Mouse (Mus musculus) right cerebral cortex, postnatal 25 days (tissue): Measurements from ENCODE around the gene Col4a4.

Experiments used
- DNase-seq: peaks from one replicate; pipeline ENCODE4 v3.0.0; 2022

The Col4a4 gene

GRCm38 (mm10) chr1:82474461-82474961 is 112.1 kb downstream of the Col4a4 start:
- no peak for DNase-seq

DNA sequence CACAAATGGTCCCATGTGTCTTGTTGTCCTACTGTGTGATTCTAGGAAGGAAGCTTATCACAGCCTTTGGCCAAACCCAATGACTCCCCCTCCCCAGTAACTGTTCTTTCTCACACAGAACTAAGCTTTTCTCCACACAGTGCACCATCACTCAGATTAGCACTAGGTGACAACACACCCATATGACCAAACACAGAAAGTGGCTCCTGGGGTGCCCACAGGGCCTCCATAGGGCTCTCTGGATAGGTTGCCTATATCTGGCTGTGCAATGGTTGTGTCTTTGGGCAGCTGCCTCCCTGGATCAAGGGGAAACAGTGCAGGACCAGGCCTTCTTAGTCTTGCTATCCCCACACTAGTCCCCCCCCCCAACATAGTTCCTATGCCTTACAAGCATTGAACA is 113.2 kb downstream of the Col4a4 start:
- DNase-seq: no peak

DNA sequence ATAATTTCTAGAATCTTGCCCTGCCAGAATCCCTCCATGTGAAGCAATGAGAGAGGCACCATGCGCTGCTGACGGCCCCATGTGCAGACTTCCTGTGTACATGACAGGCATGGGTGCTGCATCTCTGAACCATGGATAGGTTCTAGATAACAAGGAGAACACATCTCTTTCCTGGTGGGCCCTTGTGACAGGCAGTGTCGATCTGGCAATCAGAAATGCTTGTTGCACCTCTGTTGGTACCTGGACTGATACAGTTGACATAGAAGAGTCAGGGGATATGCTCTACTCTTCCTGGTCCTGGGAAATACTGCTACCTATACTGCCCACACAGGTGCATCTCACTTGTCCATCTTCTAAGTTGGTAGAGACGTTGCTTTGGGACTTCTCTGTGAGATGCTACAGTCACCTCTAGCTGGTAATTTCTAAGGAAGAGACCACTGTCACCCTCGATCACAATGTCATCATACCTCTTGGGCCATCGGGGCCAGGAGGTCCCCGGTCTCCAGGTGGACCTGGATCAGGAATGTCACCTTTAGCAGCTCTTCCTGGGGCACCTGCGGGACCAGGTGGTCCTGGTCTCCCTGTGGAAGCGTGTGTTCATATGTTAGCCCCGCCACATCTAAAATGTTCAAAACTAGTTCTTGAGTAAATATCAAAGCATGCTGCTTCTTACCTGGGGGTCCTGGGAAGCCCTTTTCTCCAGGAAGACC is 116.0 kb downstream of the Col4a4 start:
- no peak for DNase-seq

DNA sequence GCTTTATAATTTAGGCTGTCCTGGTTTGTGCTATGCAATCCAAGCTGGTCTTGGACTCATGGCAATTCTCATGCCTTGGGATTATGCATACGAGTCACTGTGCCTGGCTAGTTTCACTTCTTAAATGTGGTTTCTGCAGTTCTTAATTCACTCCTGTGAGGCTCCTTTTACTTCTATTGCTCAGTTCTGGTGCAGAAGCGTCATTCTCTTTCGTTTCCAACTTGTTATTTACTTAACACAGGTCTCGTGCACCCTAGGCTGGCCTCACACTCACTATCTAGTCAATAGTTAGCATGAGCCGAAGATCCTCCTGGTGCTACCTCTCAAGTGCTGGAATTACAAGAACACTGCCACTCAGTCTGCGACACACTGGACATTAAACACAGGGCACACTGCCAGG is 117.8 kb downstream of the Col4a4 start:
- no peak for DNase-seq

- no peak for DNase-seq
Measured at GRCm38 (mm10) chr1:82465321-82465853, 121.3 kb downstream of the Col4a4 start.

GRCm38 (mm10) chr1:82461041-82461440 is 125.6 kb downstream of the Col4a4 start:
- DNase-seq: no peak

- DNase-seq: no peak
Measured at GRCm38 (mm10) chr1:82459926-82460325, 126.7 kb downstream of the Col4a4 start.

- no peak for DNase-seq
Measured at GRCm38 (mm10) chr1:82459350-82459749, 127.3 kb downstream of the Col4a4 start.

GRCm38 (mm10) chr1:82454031-82454430 is 132.6 kb downstream of the Col4a4 start:
- no peak for DNase-seq

GRCm38 (mm10) chr1:82451927-82452651 is 134.6 kb downstream of the Col4a4 start:
- no peak for DNase-seq

- no peak for DNase-seq
Measured at GRCm38 (mm10) chr1:82449851-82450250, 136.8 kb downstream of the Col4a4 start.

DNA sequence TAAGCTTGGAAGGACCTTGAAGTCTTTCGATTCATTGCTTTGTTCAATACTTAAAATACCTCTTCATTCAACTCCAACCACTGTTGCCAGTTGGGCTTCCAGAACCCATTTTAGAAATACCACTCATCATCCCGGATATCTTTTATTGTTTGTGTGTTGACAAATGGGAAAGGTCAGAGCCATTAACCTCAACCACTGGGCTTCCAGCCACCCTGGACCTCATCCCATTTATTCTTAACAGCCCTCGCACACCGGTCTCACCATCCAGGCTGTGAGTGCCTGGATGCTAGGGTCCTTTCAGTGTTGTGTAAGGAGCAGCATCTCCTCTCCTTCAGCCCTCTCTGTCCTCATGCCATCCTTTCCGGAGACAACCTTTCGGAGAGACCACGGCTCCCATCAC is 140.6 kb downstream of the Col4a4 start:
- DNase-seq: no peak

GRCm38 (mm10) chr1:82443517-82443916 is 143.1 kb downstream of the Col4a4 start:
- no peak for DNase-seq

DNA sequence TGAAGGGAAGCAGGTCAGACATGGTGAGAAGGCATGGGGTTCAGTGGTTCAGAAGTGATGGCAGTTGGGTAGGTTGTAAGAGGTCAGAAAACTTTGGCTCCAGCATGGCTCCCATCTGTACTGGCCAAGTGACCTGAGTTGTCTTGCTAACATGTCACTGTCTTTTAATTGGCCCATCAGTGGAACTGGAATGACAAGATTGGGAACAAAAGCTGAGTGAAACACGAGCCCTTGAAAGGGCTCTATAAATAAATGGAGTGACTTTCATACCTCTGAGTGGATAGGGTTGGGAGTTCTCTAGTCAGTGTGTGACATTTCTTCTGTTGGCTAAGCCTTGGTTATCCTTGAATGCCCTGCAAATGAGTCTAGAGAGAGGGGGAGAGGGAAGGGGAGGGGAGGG is 146.5 kb downstream of the Col4a4 start:
- DNase-seq: no peak

GRCm38 (mm10) chr1:82437273-82437672 is 149.4 kb downstream of the Col4a4 start:
- no peak for DNase-seq

GRCm38 (mm10) chr1:82433649-82434005 is 153.0 kb downstream of the Col4a4 start:
- no peak for DNase-seq

GRCm38 (mm10) chr1:82432919-82433648 is 153.6 kb downstream of the Col4a4 start:
- DNase-seq: peak; percentile 74

- no peak for DNase-seq
Measured at GRCm38 (mm10) chr1:82429061-82429460, 157.6 kb downstream of the Col4a4 start.

GRCm38 (mm10) chr1:82427729-82428128 is 158.9 kb downstream of the Col4a4 start:
- no peak for DNase-seq

- no peak for DNase-seq
Measured at GRCm38 (mm10) chr1:82415641-82416040, 171.0 kb downstream of the Col4a4 start.

GRCm38 (mm10) chr1:82414434-82415045 is 172.1 kb downstream of the Col4a4 start:
- no peak for DNase-seq

DNA sequence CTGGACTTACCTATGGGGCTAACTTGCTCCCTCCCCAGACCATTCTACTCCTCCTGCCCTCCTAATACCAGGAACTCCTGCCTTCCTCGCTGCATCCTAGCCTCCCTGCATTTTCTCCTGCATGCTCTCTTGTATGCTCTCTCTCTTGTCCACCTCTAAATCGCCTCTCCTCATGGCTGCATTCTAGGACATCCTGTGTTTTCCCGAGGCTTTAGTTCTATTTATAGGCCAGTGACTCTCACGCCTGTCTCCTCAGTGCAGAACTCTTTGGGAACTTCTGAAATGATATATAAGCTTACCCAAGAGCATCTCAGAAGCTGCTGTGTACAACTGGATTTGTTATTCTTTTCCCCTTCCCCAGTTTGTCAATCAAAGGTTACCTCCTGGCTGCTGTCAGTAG is 174.6 kb downstream of the Col4a4 start:
- no peak for DNase-seq

DNA sequence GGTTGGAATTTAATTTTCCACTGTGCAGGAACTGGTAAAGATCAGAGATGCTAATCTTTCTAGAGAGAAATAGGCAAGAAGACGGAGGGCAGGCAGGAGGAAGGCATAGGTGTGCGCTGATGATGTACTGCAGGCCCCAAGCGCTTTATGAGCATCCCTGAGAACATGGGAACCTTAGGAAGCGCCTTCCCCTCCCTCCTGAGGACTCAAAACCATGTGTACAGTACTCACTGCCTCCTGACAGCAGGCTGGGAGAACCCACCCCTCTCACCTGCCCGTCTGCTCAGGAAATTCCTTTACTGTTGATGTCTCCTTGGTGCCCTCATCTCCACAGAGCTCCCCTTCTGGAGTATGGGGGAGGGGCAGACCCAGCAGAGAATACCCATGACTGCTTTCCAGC is 175.1 kb downstream of the Col4a4 start:
- DNase-seq: no peak
